Mouse (Mus musculus): ENCODE measurements around the gene Gm17387.
A peak's percentile ranks its signal among the peaks of the same experiment; 100 is the strongest.

The Gm17387 gene

GRCm38 (mm10) chr7:141028831-141029230 is at the start of gene Gm17387:
Gene Gm17387, plus strand, starts transcription at chr7:141029131.
- no peak for DNase-seq

GRCm38 (mm10) chr7:140981704-140982103 is 47.2 kb upstream of the Gm17387 start:
- DNase-seq = no peak

GRCm38 (mm10) chr7:140982971-140983370 is 46.0 kb upstream of the Gm17387 start:
- DNase-seq = no peak

GRCm38 (mm10) chr7:140987182-140988138 is 41.5 kb upstream of the Gm17387 start:
- DNase-seq = peak; percentile 62

- DNase-seq = no peak
Measured at GRCm38 (mm10) chr7:140989022-140989421, 39.9 kb upstream of the Gm17387 start.

- no peak for DNase-seq
Measured at GRCm38 (mm10) chr7:140990185-140990584, 38.7 kb upstream of the Gm17387 start.

GRCm38 (mm10) chr7:140990622-140991021 is 38.3 kb upstream of the Gm17387 start:
- DNase-seq = no peak

GRCm38 (mm10) chr7:140991117-140991689 is 37.7 kb upstream of the Gm17387 start:
- DNase-seq = no peak

- DNase-seq = no peak
Measured at GRCm38 (mm10) chr7:140997817-140998216, 31.1 kb upstream of the Gm17387 start.

- DNase-seq = no peak
Measured at GRCm38 (mm10) chr7:140998853-140999700, 29.9 kb upstream of the Gm17387 start.

GRCm38 (mm10) chr7:141000881-141001708 is 27.8 kb upstream of the Gm17387 start:
- no peak for DNase-seq

- no peak for DNase-seq
Measured at GRCm38 (mm10) chr7:141003248-141004010, 25.5 kb upstream of the Gm17387 start.

GRCm38 (mm10) chr7:141006446-141006845 is 22.5 kb upstream of the Gm17387 start:
- no peak for DNase-seq

GRCm38 (mm10) chr7:141006914-141007313 is 22.0 kb upstream of the Gm17387 start:
- no peak for DNase-seq

GRCm38 (mm10) chr7:141008312-141008761 is 20.6 kb upstream of the Gm17387 start:
- DNase-seq = no peak

GRCm38 (mm10) chr7:141008938-141009660 is 19.8 kb upstream of the Gm17387 start:
- DNase-seq = peak; percentile 31

GRCm38 (mm10) chr7:141009665-141010064 is 19.3 kb upstream of the Gm17387 start:
- DNase-seq = no peak

GRCm38 (mm10) chr7:141010593-141010992 is 18.3 kb upstream of the Gm17387 start, which contains the start of gene Ifitm3:
Gene Ifitm3, minus strand, starts transcription at chr7:141010770.
- no peak for DNase-seq

GRCm38 (mm10) chr7:141011238-141011770 is 17.6 kb upstream of the Gm17387 start:
- DNase-seq = no peak
